Mouse (Mus musculus) stomach, postnatal 0 days (tissue): Measurements from ENCODE around the gene 1700029I15Rik. TPM values are rescaled to one million over a fixed set of nuclear protein-coding genes. Genes with fewer than 3 reads are reported as not detected.

ENCODE experiments used
- ATAC-seq: fragments of 200-750 bp; cut with Nextera tagmentation; 2 replicates; pipeline ENCODE4 v1.8.0; 2017; ENCODE audit not compliant: low FRiP score, low TSS enrichment
- DNase-seq: peaks from one replicate; pipeline ENCODE4 v3.0.0-alpha.2; 2016; ENCODE audit warnings: low spot score
- H3K27ac ChIP-seq: fragments of 300-500 bp; sonication (generic); replicated peaks from 2 replicates; pipeline ENCODE4 v1.5.1; 2014; ENCODE audit warnings: mild to moderate bottlenecking, control low read depth
- H3K27me3 ChIP-seq: fragments of 300-500 bp; sonication (generic); 2 replicates; pipeline ENCODE4 v1.6.1; 2014; ENCODE audit warnings: low read length; ENCODE audit not compliant: control insufficient read depth, insufficient read depth
- H3K36me3 ChIP-seq: fragments of 300-500 bp; sonication (generic); 2 replicates; pipeline ENCODE4 v1.6.1; 2014; ENCODE audit warnings: low read length, mixed read lengths; ENCODE audit not compliant: control insufficient read depth, insufficient read depth
- H3K4me1 ChIP-seq: fragments of 300-500 bp; sonication (generic); replicated peaks from 2 replicates; pipeline ENCODE4 v1.6.1; 2014; ENCODE audit warnings: antibody characterized with exemption; ENCODE audit not compliant: control insufficient read depth, insufficient read depth
- H3K4me2 ChIP-seq: fragments of 300-500 bp; sonication (generic); replicated peaks from 2 replicates; pipeline ENCODE4 v1.6.1; 2014; ENCODE audit warnings: low read depth, mild to moderate bottlenecking, control low read depth, moderate library complexity
- H3K4me3 ChIP-seq: fragments of 300-500 bp; sonication (generic); 2 replicates; pipeline ENCODE4 v1.5.1; 2014; ENCODE audit warnings: low read depth, low read length, control low read depth
- H3K9ac ChIP-seq: fragments of 300-500 bp; sonication (generic); 2 replicates; pipeline ENCODE4 v1.6.1; 2014; ENCODE audit warnings: mild to moderate bottlenecking, low read length, control low read depth, mixed read lengths
- H3K9me3 ChIP-seq: fragments of 300-500 bp; sonication (generic); 2 replicates; pipeline ENCODE4 v1.6.1; 2016; ENCODE audit warnings: low read length; ENCODE audit not compliant: control insufficient read depth
- CTCF ChIP-seq: IDR thresholded peaks from 2 replicates; pipeline ENCODE4 v1.5.1; 2016; ENCODE audit warnings: antibody characterized with exemption, low read depth, mild to moderate bottlenecking, moderate library complexity
- EP300 ChIP-seq: optimal IDR thresholded peaks from 2 replicates; pipeline ENCODE3; 2016; ENCODE audit warnings: antibody characterized with exemption
- WGBS: fragments of 180-500 bp; shearing (Covaris S2); extraction: QIAGEN DNeasy Blood & Tissue Kit; methylation state at CpG from one replicate; pipeline ENCODE4 v1.1.7; 2014; 5-methylcytosine and 5-hydroxymethylcytosine counted together
- polyA plus RNA-seq: library from polyadenylated mRNA; unstranded; fragments of >200 nt; fragmentation: Nextera tagmentation; extraction: Ambion mirVana; gene quantifications from 2 replicates; pipeline ENCODE4 v1.2.1, GENCODE M21; 2015

Gene 1700029I15Rik
- polyA plus RNA-seq, 1 experiment from 2014 or later: 2.3 TPM

- no peak overlapping the region for H3K4me3 ChIP-seq
- no peaks in the 10 kb centered on the region for H3K9me3 ChIP-seq
- TF ChIP-seq EP300: no peak
- TF ChIP-seq CTCF: no peak
- ATAC-seq (no peak), DNase-seq (no peak)
- H3K4me2 ChIP-seq: no peak overlapping the region
- H3K36me3 ChIP-seq: peaks cover 3% of the 10 kb centered on the region; the same call in 1 of the 2 replicates
- 0 out of 2 replicates have a peak, but pooled peaks cover 3% of the 10 kb centered on the region for H3K4me1 ChIP-seq
- H3K27me3 ChIP-seq: no peaks in the 10 kb centered on the region
- no peak overlapping the region for H3K9ac ChIP-seq
- no peak overlapping the region for H3K27ac ChIP-seq
- 88% methylated on average over 30 of the region's 30 CpGs for whole genome bisulfite sequencing
These were observed 4.7 kb downstream of the 1700029I15Rik start for GRCm38 (mm10) chr2:92386821-92387570.

- 72% methylated on average over 4 of the region's 4 CpGs for WGBS
- H3K9ac ChIP-seq: 0 out of 2 replicates have a peak overlapping the region, but pooled peaks have one; percentile 18
- ATAC-seq: no peak
- no peak for DNase-seq
- peaks cover 2% of the 10 kb centered on the region; the same call in 1 of the 2 replicates for H3K36me3 ChIP-seq
- 0 out of 2 replicates have a peak, but pooled peaks cover 3% of the 10 kb centered on the region for H3K4me1 ChIP-seq
- no peak overlapping the region for H3K4me3 ChIP-seq
- H3K4me2 ChIP-seq: no peak overlapping the region
- no peaks in the 10 kb centered on the region for H3K27me3 ChIP-seq
- H3K27ac ChIP-seq: no peak overlapping the region
- H3K9me3 ChIP-seq: no peaks in the 10 kb centered on the region
- TF ChIP-seq EP300 (no peak), CTCF (no peak)
These were observed 5.3 kb downstream of the 1700029I15Rik start for GRCm38 (mm10) chr2:92387646-92388045.

GRCm38 (mm10) chr2:92388081-92388517, 5.8 kb downstream of the 1700029I15Rik start:
- DNase-seq (no peak), ATAC-seq (no peak)
- peaks cover 2% of the 10 kb centered on the region; the same call in 1 of the 2 replicates for H3K36me3 ChIP-seq
- 0 out of 2 replicates have a peak, but pooled peaks cover 3% of the 10 kb centered on the region for H3K4me1 ChIP-seq
- H3K9ac ChIP-seq: 0 out of 2 replicates have a peak overlapping the region, but pooled peaks have one; percentile 18
- H3K4me3 ChIP-seq: peak overlapping the region; percentile 60; the same call in 1 of the 2 replicates
- H3K27me3 ChIP-seq: no peaks in the 10 kb centered on the region
- WGBS: 48% methylated on average over 3 of the region's 3 CpGs
- H3K4me2 ChIP-seq: peak overlapping the region; percentile 79
- H3K27ac ChIP-seq: peak overlapping the region; percentile 73; the same call in 1 of the 2 replicates
- TF ChIP-seq CTCF (no peak), EP300 (no peak)
- H3K9me3 ChIP-seq: no peaks in the 10 kb centered on the region

- Histone ChIP-seq H3K27me3 (no peaks in the 10 kb centered on the region), H3K4me1 (0 out of 2 replicates have a peak, but pooled peaks cover 3% of the 10 kb centered on the region), H3K4me2 (peak overlapping the region; percentile 79), H3K9me3 (no peaks in the 10 kb centered on the region), H3K36me3 (peaks cover 2% of the 10 kb centered on the region; the same call in 1 of the 2 replicates), H3K9ac (peak overlapping the region; percentile 71), H3K27ac (peak overlapping the region; percentile 73), H3K4me3 (peak overlapping the region; percentile 60)
- under 1% methylated on average over 39 of the region's 62 CpGs for WGBS
- TF ChIP-seq EP300 (no peak), CTCF (peak; percentile 28; the same call in 1 of the 2 replicates)
- DNase-seq (peak; percentile 83), ATAC-seq (peak; percentile 86)
These were observed 6.7 kb downstream of the 1700029I15Rik start for GRCm38 (mm10) chr2:92388891-92389641.

- Histone ChIP-seq H3K27ac (peak overlapping the region; percentile 73; the same call in 1 of the 2 replicates), H3K4me2 (peak overlapping the region; percentile 79), H3K36me3 (peaks cover 2% of the 10 kb centered on the region; the same call in 1 of the 2 replicates), H3K4me1 (0 out of 2 replicates have a peak, but pooled peaks cover 3% of the 10 kb centered on the region), H3K9ac (no peak overlapping the region; the same call in 1 of the 2 replicates), H3K4me3 (peak overlapping the region; percentile 60), H3K9me3 (no peaks in the 10 kb centered on the region), H3K27me3 (no peaks in the 10 kb centered on the region)
- DNase-seq (no peak), ATAC-seq (0 out of 2 replicates have a peak, but pooled peaks have one; percentile 16)
- TF ChIP-seq EP300 (no peak), CTCF (no peak)
- WGBS: 8% methylated on average over 10 of the region's 10 CpGs
These were observed 7.3 kb downstream of the 1700029I15Rik start for GRCm38 (mm10) chr2:92389645-92390044.
